Mouse (Mus musculus) G1E (cell line): ENCODE measurements around the gene Hddc2. TPM values are rescaled to one million over a fixed set of nuclear protein-coding genes. Genes with fewer than 3 reads are reported as not detected.
"Not testable (repeated sequence)": the region's sequence is repeated elsewhere in the genome, so short reads cannot be mapped to it uniquely, and the experiment has no call there.

Experiments used
- ATAC-seq: 2 replicates; pipeline ENCODE4 v1.8.0; 2016; ENCODE audit warnings: mild to moderate bottlenecking; ENCODE audit not compliant: insufficient number of reproducible peaks, poor library complexity, low FRiP score, severe bottlenecking; ENCODE audit errors: extremely low read depth
- DNase-seq: peaks from one replicate; pipeline ENCODE4 v3.0.0; 2012; ENCODE audit warnings: low spot score
- H3K27me3 ChIP-seq: 2 replicates; pipeline ENCODE4 v1.6.1; 2012; ENCODE audit warnings: mild to moderate bottlenecking, low read length, inconsistent platforms; ENCODE audit not compliant: insufficient read depth
- H3K36me3 ChIP-seq: replicated peaks from 2 replicates; pipeline ENCODE3; 2012; ENCODE audit warnings: mild to moderate bottlenecking, inconsistent platforms
- H3K4me1 ChIP-seq: 2 replicates; pipeline ENCODE4 v1.6.1; 2012; ENCODE audit warnings: low read depth, low read length, inconsistent platforms, mixed read lengths; ENCODE audit not compliant: insufficient read depth
- H3K4me3 ChIP-seq: 2 replicates; pipeline ENCODE4 v1.5.1; 2012; ENCODE audit warnings: low read depth, mild to moderate bottlenecking, inconsistent platforms, low read length, moderate library complexity, mixed read lengths
- H3K9me3 ChIP-seq: replicated peaks from 2 replicates; pipeline ENCODE4 v1.6.1; 2012; ENCODE audit warnings: inconsistent platforms
- CTCF ChIP-seq: IDR thresholded peaks from 2 replicates; pipeline ENCODE4 v1.5.1; 2012; ENCODE audit warnings: low read depth, low read length, inconsistent platforms, mixed read lengths
- GATA1 ChIP-seq: IDR thresholded peaks from 2 replicates; pipeline ENCODE4 v1.6.1; 2012; ENCODE audit warnings: borderline replicate concordance, low read length, inconsistent platforms, mixed read lengths
- GATA2 ChIP-seq: IDR thresholded peaks from 2 replicates; pipeline ENCODE4 v1.6.1; 2012; ENCODE audit warnings: low read depth, low read length, inconsistent platforms, borderline replicate concordance
- POLR2AphosphoS5 ChIP-seq: IDR thresholded peaks from 2 replicates; pipeline ENCODE4 v1.6.1; 2012; ENCODE audit warnings: low read depth, low read length, inconsistent platforms; ENCODE audit not compliant: insufficient replicate concordance
- TAL1 ChIP-seq: conservative IDR thresholded peaks from 2 replicates; pipeline ENCODE4 v1.6.1; 2012; ENCODE audit warnings: low read depth, low read length, inconsistent platforms, mixed read lengths
- polyA plus RNA-seq: library from polyadenylated mRNA; stranded (reverse); fragments of >175 nt; gene quantifications from 2 replicates; pipeline ENCODE4 v1.2.3, GENCODE M21; 2012
- total RNA-seq, 2 experiments: library from RNA; stranded (forward) in 1 of 2; stranded (reverse) in 1 of 2; fragments of 200-1000 nt in 1 of 2; fragments of >200 nt in 1 of 2; fragmentation: Nextera tagmentation in 1 of 2; gene quantifications; 2 replicates each; pipeline ENCODE4 v1.2.3; 2014 to 2017

Gene Hddc2
- total and polyA plus RNA-seq, 3 experiments, result 3.4 to 75.8 (median 33.3) TPM

DNA sequence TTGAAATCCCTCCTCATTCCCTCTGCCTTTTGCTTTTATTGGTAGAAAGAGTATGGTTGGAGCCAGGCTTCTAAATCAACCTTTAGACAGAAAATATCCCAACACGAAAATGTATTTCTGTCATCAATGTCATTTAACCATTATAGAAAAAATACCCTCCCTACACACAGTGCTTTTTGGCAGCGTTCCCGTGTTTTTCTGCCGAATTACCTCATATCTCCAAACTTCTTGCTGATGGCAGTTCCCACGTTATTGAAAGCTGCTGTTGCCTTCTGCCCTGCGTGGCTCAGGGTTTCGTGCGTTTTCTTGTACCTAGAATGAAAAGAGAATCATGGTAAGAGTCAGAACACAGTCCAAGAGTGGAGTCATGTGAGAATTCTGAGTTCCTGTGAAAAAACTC, 33.2 kb downstream of the Hddc2 start:
- DNase-seq (no peak), ATAC-seq (no peak)
- no peak overlapping the region for H3K4me3 ChIP-seq
- H3K27me3 ChIP-seq, result peaks cover 9% of the 10 kb centered on the region
- H3K4me1 ChIP-seq, result no peaks in the 10 kb centered on the region
- H3K36me3 ChIP-seq, result no peaks in the 10 kb centered on the region
- H3K9me3 ChIP-seq, result no peaks in the 10 kb centered on the region
- no peak for TF ChIP-seq POLR2AphosphoS5
- TF ChIP-seq GATA2, result no peak
- no peak for TF ChIP-seq GATA1
- no peak for TF ChIP-seq CTCF
- no peak for TF ChIP-seq TAL1

DNA sequence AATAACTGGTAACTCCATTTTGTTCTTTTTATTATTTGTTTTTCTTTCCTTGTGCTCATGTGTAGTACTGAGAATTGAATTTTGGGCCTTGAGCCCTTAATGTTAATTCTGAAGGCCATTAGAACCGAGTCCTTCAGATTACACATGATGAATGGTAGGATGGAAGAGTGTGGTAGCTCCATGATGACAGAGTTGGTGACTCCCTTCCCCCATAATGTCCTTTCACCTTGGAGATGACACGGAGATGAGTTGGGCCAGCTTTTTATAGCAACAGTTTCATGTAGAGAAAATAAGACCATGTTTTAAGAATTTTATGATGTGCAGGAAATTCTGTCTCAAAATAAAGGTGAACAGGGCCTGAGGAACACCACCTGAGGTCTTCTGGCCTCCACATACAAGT, 37.9 kb downstream of the Hddc2 start:
- TF ChIP-seq POLR2AphosphoS5 (no peak), GATA1 (no peak), TAL1 (no peak), GATA2 (no peak), CTCF (no peak)
- no peak for ATAC-seq

DNA sequence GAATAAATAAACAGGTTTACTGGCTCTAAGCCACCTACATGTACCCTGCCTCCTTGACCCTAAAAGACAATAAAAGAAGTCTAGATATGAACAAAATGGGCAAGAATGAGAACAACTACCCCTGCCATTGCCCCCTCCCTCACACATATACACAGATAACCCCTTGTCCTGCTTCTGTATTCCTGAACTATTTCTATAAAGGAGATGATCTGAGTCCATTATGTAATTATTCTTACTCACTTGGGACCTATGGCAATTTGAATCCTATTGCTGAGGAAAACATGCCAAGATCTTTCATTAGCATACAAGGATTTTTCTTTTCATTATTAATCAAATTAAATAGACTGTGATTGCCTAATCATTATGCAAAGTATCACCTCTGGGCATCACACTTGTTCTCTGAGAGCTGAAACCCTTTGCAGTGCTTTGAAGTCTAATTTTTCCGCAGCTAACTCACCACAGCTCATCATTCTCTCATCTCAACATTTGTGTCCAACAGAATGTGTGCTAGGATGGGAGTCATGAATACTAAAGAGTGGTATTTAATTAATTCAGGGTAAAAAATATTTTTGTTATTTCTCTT, 39.8 kb downstream of the Hddc2 start:
- Histone ChIP-seq H3K36me3 (no peaks in the 10 kb centered on the region), H3K9me3 (no peaks in the 10 kb centered on the region), H3K4me1 (no peaks in the 10 kb centered on the region), H3K4me3 (no peak overlapping the region), H3K27me3 (0 out of 2 replicates have a peak, but pooled peaks cover 3% of the 10 kb centered on the region)
- ATAC-seq, result no peak
- TF ChIP-seq CTCF (no peak), POLR2AphosphoS5 (no peak), GATA2 (no peak), TAL1 (no peak), GATA1 (no peak)
- DNase-seq, result no peak

More for the DNA sequence above, 37.9 kb downstream of the Hddc2 start:
- H3K4me1 ChIP-seq, result no peaks in the 10 kb centered on the region
- H3K27me3 ChIP-seq, result peaks cover 3% of the 10 kb centered on the region; the same call in 1 of the 2 replicates
- no peak overlapping the region for H3K4me3 ChIP-seq
- H3K36me3 ChIP-seq, result no peaks in the 10 kb centered on the region
- no peaks in the 10 kb centered on the region for H3K9me3 ChIP-seq
- DNase-seq, result no peak

DNA sequence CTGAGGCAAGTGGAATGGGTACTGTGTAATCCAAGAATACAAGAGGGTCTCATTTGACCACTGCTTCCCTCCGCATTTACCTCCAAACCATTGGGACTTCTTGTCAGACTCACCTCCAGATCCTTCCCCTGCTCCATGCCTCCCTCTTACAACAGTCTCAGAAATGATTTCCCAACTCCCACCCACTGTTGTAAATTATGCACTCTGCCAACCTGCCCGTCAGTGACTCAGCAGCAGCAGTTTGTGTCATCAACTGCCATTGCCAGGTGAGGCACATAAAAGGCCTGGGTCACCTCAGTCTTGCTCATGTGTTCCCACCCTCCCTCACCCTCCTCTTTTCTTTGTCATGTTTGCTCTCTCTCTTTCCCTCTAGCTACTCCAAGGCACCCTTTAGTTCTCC, 41.0 kb downstream of the Hddc2 start:
- H3K4me1 ChIP-seq, result no peaks in the 10 kb centered on the region
- no peak overlapping the region for H3K4me3 ChIP-seq
- ATAC-seq (no peak), DNase-seq (no peak)
- 0 out of 2 replicates have a peak, but pooled peaks cover 3% of the 10 kb centered on the region for H3K27me3 ChIP-seq
- no peak for TF ChIP-seq TAL1
- no peak for TF ChIP-seq GATA2
- TF ChIP-seq POLR2AphosphoS5, result no peak
- TF ChIP-seq GATA1, result no peak
- TF ChIP-seq CTCF, result no peak
- H3K9me3 ChIP-seq, result no peaks in the 10 kb centered on the region
- H3K36me3 ChIP-seq, result no peaks in the 10 kb centered on the region

DNA sequence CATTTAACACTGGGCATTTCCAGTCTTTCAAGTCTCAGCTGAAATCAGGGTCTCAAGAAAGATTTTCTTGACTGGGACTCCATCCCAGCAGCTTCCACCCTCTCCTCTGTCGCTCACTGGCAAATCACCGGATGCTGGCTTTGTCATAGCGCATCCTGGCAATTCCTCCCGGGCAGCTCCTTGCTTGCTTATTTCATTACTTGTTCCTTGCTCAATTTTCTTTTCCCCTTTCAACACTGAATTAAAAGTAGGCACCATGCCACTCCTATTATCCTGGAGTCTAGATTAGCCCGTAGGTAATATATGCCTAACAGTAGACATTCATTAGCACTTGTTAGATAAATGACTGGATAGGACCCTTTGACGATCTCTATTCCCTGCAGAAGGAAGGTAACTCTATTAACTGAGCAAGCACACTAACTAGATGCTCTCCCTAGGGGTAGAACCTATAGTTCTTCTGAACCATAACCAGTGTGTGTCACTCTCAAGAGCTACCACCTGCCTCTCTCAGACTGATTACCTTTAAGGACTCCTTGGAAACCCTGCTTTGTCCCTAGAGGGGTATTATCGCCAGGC, 41.8 kb downstream of the Hddc2 start:
- TF ChIP-seq TAL1 (no peak), POLR2AphosphoS5 (no peak), GATA2 (no peak)
- no peak for DNase-seq

DNA sequence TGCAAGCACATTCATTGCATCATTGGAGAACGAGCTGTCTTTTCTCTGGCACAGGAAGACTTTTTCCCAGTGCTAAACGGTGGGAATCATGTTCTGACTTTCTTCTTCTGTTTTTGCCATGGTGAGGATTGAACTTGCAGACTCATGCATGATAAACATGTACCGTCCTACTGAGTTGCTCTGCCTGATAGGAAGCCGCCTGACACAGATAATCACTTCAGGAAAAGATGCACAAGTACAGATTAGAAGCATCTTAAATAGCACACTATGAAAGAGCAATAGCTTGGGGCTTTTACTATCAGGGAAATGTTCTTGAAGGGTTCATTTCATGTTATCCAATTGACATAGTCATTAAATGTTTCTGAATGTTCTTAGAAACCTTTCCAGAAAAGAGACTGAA, 46.6 kb downstream of the Hddc2 start:
- TF ChIP-seq TAL1, result no peak
- TF ChIP-seq POLR2AphosphoS5, result no peak
- no peak for TF ChIP-seq GATA2
- TF ChIP-seq CTCF, result no peak
- no peak for TF ChIP-seq GATA1
- Histone ChIP-seq H3K9me3 (no peaks in the 10 kb centered on the region), H3K4me1 (no peaks in the 10 kb centered on the region), H3K27me3 (no peaks in the 10 kb centered on the region), H3K36me3 (no peaks in the 10 kb centered on the region), H3K4me3 (no peak overlapping the region)
- ATAC-seq, result no peak
- no peak for DNase-seq

More for the DNA sequence above, 41.8 kb downstream of the Hddc2 start:
- H3K36me3 ChIP-seq, result no peaks in the 10 kb centered on the region
- no peaks in the 10 kb centered on the region for H3K4me1 ChIP-seq
- no peaks in the 10 kb centered on the region for H3K9me3 ChIP-seq
- ATAC-seq, result no peak
- no peaks in the 10 kb centered on the region for H3K27me3 ChIP-seq
- no peak overlapping the region for H3K4me3 ChIP-seq

DNA sequence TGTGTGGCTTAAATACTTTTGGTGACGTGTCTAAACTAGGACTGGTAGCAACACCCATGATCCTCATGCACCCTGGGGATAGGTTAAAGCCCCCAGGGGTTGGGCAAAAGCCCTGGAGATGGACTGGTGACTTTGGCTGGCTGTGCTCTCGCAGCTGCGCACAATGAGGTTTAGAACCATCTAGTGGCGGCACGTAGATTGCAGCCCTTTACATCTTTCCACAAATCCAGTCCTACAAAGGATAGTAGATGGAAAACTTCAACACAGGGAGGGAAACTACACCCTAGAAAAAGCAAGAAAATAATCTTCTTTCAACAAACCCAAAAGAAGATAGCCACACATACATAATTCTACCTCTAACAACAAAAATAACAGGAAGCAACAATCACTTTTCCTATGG, 57.0 kb downstream of the Hddc2 start:
- not testable (repeated sequence) for H3K4me1 ChIP-seq, H3K36me3 ChIP-seq, DNase-seq, H3K9me3 ChIP-seq, H3K27me3 ChIP-seq, H3K4me3 ChIP-seq, ATAC-seq

Other genes with a start within 250 kb of the Hddc2 start
- gene Tpd52l1, start 132.6 kb downstream of the Hddc2 start, total RNA-seq (2014; fragmentation: Nextera tagmentation), result not detected in 2 replicates
- gene Tpd52l1, start 132.6 kb downstream of the Hddc2 start, total RNA-seq (2017), result not detected in 2 replicates
- gene Tpd52l1, start 132.6 kb downstream of the Hddc2 start, polyA plus RNA-seq, result not detected in 2 replicates